Mouse (Mus musculus) spleen, embryonic (tissue): ENCODE measurements around the gene Lim2.
"Not testable (repeated sequence)": the region's sequence is repeated elsewhere in the genome, so short reads cannot be mapped to it uniquely, and the experiment has no call there.

Experiments used
- CTCF ChIA-PET: fragments of 350-600 bp; sonication (Branson Sonifier 250); formaldehyde crosslinking; loops from one replicate; lab custom pipeline; 2022; lab: Charles Lee

Lim2 gene

GRCm38 (mm10) chr7:43427406-43427805 is at the start of gene Lim2:
TSS of gene Lim2 (plus strand) at chr7:43427670.
- CTCF ChIA-PET, result interaction anchor here (0.6 kb wide), 1 partner anchor 10 kb away, joined by 9 read pairs; no protein-coding TSS in a partner anchor

- CTCF ChIA-PET, result no interaction called here
Measured at GRCm38 (mm10) chr7:43378226-43378625, 49.2 kb upstream of the Lim2 start.

- CTCF ChIA-PET, result no interaction called here
Measured at GRCm38 (mm10) chr7:43392349-43393121, 34.9 kb upstream of the Lim2 start.

GRCm38 (mm10) chr7:43399501-43399900 is 28.0 kb upstream of the Lim2 start:
- CTCF ChIA-PET, result interaction anchor here (0.7 kb wide), 1 partner anchor 45 kb away, joined by 4 read pairs; no protein-coding TSS in a partner anchor

GRCm38 (mm10) chr7:43402718-43403117 is 24.8 kb upstream of the Lim2 start:
- CTCF ChIA-PET, result interaction anchor here (0.5 kb wide), 1 partner anchor 8 kb away, joined by 3 read pairs; no protein-coding TSS in a partner anchor

- CTCF ChIA-PET, result no interaction called here
Measured at GRCm38 (mm10) chr7:43407573-43407972, 19.9 kb upstream of the Lim2 start.

GRCm38 (mm10) chr7:43408131-43408553 is 19.3 kb upstream of the Lim2 start, which contains the start of gene Siglecg:
TSS of gene Siglecg (plus strand) at chr7:43408204.
- CTCF ChIA-PET, result no interaction called here

- CTCF ChIA-PET, result interaction anchor here (0.7 kb wide), 1 partner anchor 8 kb away, joined by 5 read pairs; no protein-coding TSS in a partner anchor
Measured at GRCm38 (mm10) chr7:43409084-43409483, 18.4 kb upstream of the Lim2 start.

- CTCF ChIA-PET, result not testable (repeated sequence)
Measured at GRCm38 (mm10) chr7:43411724-43412123, 15.7 kb upstream of the Lim2 start.

- CTCF ChIA-PET, result interaction anchor here (0.6 to 0.9 kb wide), 3 partner anchors 8 to 10 kb away, joined by 4 to 9 read pairs (median 5); no protein-coding TSS in a partner anchor
Measured at GRCm38 (mm10) chr7:43417298-43417697, 10.2 kb upstream of the Lim2 start.

GRCm38 (mm10) chr7:43422995-43423617 is 4.4 kb upstream of the Lim2 start:
- CTCF ChIA-PET, result interaction anchor here (0.6 to 1.0 kb wide), 3 partner anchors 26 to 76 kb away, joined by 3 to 6 read pairs (median 4); no protein-coding TSS in a partner anchor

- CTCF ChIA-PET, result interaction anchor here (0.5 to 1.0 kb wide), 3 partner anchors 33 to 142 kb away, joined by 3 to 5 read pairs (median 4); no protein-coding TSS in a partner anchor
Measured at GRCm38 (mm10) chr7:43423991-43424625, 3.4 kb upstream of the Lim2 start.

GRCm38 (mm10) chr7:43429500-43429899 is 2.0 kb downstream of the Lim2 start:
- CTCF ChIA-PET, result no interaction called here

GRCm38 (mm10) chr7:43432891-43433290 is 5.4 kb downstream of the Lim2 start:
- CTCF ChIA-PET, result no interaction called here

- CTCF ChIA-PET, result no interaction called here
Measured at GRCm38 (mm10) chr7:43434676-43435075, 7.2 kb downstream of the Lim2 start.

GRCm38 (mm10) chr7:43436341-43437255 is 9.1 kb downstream of the Lim2 start, which contains the start of gene Nkg7:
TSS of gene Nkg7 (plus strand) at chr7:43437073.
- CTCF ChIA-PET, result no interaction called here

- CTCF ChIA-PET, result interaction anchor here (0.7 kb wide), 1 partner anchor 204 kb away, joined by 3 read pairs; no protein-coding TSS in a partner anchor
Measured at GRCm38 (mm10) chr7:43438611-43439010, 11.1 kb downstream of the Lim2 start.

GRCm38 (mm10) chr7:43440482-43440881 is 13.0 kb downstream of the Lim2 start, which contains the start of gene Cldnd2:
TSS of gene Cldnd2 (plus strand) at chr7:43440782.
- CTCF ChIA-PET, result interaction anchor here (0.9 kb wide), 1 partner anchor 10 kb away, joined by 3 read pairs; no protein-coding TSS in a partner anchor

GRCm38 (mm10) chr7:43441071-43441470 is 13.6 kb downstream of the Lim2 start:
- CTCF ChIA-PET, result no interaction called here

- CTCF ChIA-PET, result no interaction called here
Measured at GRCm38 (mm10) chr7:43442684-43443083, 15.2 kb downstream of the Lim2 start.
